Mouse (Mus musculus): ENCODE data around the gene Nsmce1.
A peak's percentile ranks its signal among the peaks of the same experiment; 100 is the strongest.

Gene Nsmce1

DNA sequence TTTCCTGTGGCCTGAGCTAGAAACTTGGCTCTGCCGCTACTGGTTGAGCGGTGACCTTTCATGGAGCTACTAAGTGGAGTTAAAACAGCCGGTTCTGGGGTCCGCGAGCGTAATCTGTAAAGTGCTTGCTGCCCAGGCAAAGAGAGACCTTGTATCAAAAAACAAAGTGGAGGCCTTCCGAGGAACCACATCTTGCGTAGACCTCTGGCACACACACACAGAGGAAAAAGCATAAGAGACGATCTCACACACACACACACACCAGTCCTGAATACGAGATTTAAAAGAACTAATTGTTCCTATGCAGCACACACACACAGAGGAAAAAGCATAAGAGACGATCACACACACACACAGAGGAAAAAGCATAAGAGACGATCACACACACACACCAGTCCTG, 364 bp upstream of the Nsmce1 start:
- no peak for DNase-seq (ENCODE audit: low spot score in 2 of 2)

DNA sequence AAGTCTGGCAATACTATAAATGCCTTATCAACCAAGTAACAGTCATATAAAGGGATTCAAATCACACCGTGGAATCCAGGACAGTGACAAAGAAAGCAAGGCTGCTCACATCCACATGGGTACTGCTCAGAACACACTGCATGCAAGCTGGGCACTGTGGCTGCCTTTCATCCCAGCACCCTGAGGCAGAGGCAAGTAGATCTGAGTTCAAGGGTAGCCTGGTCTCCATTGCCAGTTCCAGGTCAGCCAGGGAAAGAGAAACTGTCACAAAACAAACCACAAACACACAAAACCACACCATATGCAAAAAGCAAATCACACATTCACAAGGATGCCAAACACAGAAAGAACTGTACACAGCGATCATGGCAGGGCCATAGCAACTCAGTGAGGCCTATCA, 1.8 kb downstream of the Nsmce1 start:
- DNase-seq (ENCODE audit: low spot score in 2 of 2), result no peak

DNA sequence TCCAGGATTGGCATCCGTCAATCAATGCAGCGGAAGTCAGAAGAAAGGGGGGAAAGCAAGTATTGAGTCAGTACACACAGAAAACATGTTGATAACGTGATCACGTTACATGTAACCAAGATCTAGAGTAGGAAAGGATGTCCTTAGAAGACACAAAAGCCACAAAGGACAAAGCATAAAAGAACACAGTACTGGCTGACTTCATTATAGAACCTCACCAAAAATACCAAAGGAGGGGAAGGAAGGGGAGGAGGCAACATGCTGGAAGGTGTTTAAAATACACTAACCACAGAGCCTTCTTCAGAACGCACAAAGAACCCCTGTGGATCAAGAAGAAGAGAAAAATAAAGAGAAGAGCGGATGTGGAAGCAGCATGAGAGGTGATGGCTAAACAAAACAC, 2.7 kb downstream of the Nsmce1 start:
- DNase-seq (ENCODE audit: low spot score in 2 of 2), result no peak

DNA sequence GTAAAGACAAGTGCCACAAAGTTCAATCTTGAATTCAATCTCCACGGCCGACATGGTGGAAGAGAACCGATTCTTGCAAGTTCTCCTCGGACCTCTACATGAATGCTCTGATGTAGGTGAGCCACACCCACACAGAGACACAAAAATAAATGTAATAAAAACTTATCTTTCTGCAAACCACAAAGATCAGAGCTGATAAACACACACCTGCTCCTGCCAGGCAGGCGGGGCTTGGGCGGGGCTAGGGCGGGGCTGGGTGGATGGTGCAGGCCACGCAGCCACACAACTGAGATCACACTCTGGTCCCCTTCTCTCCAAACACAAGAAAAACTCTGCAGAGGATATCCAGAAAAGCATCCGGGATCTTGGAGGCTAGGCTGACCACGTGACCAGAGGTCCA, 4.3 kb downstream of the Nsmce1 start:
- no peak for DNase-seq (ENCODE audit: low spot score in 2 of 2)

DNA sequence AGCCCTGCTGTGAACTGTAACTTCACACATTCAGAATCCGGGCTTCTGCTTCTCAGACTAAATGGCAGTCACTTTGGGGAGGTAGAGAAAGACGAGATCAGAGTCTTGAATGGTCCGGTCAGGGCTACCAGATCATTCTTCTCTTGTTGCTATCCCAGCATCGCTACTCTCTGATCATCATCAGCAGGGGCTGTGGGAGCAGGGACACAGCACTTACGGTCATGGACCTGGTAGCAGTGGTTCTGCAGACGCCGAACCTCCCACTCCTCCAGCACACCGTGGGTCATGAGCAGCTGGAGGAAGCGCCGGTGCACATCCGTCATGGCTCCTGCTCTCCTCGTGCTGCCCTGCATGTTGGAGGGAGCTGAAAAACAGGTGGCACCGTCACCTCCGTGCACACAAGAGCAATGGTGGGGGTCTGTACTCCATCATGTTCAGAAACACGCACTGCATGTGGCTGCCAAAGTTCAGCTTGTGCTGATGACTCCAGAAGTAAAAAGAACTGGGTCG, 5.2 kb downstream of the Nsmce1 start:
- no peak for DNase-seq (ENCODE audit: low spot score in 2 of 2)

DNA sequence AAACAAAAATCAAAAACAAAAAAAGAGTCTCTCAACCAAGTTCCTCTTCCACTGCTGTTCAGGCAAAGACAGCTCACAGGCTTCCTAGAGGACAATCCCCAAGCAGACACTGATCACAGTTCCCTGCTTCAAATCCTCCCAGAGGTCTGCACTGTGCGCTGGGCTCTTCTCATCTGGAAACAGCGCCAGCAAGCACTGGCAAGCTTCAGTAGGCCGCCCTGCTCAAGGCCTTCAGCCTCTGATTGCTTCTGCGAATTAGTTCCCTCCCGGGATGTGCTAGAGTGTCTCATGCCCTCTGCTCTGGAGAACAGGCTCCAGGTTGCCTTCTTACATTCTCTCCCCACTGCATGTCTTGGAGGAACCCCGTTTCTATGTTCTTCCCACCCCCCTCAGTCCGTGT, 6.6 kb downstream of the Nsmce1 start:
- DNase-seq (ENCODE audit: low spot score in 2 of 2), result no peak

DNA sequence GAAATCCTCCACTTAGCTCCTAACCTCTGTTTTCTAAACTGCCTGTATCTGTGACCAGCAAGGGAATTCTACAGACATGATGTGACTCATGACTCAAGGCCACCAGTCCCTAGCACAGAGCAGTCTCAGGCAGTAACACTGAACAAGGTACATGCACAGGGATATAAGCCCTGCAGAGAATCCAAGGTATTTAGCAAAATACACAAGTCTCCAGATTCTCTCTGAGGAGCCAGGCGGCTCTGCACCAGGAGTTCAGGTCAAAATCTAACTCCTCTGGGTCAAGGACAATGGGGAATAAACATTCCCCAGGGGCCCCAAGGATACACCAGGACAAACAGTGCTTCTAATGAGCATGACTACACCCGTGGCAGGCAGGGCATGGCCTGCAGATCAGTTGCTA, 8.5 kb downstream of the Nsmce1 start:
- DNase-seq (ENCODE audit: low spot score in 2 of 2), result no peak

DNA sequence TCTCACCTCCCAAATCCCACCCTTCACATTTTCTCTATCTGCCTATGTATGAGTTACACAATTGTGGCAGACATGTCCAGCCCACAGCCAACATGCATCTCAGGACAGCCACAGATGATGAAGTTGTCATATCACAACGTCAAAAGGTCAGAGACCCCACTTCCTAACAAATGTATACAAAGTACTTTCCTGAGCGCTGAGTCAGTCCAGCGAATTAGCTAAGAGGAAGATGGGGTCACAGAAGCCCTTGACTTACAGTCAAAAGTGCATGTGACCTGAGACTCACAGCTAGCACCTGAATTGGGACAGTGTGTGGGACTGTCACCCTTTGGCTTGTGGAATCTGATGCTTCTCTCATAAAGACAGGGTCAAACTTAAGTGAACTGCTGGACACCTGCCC, 9.1 kb downstream of the Nsmce1 start:
- DNase-seq (ENCODE audit: low spot score in 2 of 2), result no peak

DNA sequence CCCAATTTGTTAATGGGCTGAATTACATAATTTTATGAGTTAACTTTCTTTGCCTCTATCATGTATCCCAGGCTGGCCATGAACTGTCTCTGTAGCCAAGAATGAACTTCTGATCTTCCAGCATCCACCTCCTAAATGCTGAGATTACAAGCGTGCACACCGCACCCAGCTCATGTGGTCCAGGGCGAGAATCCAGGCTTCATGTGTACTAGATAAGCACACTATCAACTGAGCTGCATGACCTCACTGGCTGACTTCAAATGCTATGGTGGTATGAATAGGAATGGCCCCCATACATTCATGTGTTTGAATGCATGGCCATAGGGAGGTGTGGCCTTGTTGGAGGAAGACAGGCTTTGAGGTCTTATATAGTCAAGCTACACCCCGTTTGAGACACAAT, 10.9 kb downstream of the Nsmce1 start:
- DNase-seq (ENCODE audit: low spot score in 2 of 2), result no peak

DNA sequence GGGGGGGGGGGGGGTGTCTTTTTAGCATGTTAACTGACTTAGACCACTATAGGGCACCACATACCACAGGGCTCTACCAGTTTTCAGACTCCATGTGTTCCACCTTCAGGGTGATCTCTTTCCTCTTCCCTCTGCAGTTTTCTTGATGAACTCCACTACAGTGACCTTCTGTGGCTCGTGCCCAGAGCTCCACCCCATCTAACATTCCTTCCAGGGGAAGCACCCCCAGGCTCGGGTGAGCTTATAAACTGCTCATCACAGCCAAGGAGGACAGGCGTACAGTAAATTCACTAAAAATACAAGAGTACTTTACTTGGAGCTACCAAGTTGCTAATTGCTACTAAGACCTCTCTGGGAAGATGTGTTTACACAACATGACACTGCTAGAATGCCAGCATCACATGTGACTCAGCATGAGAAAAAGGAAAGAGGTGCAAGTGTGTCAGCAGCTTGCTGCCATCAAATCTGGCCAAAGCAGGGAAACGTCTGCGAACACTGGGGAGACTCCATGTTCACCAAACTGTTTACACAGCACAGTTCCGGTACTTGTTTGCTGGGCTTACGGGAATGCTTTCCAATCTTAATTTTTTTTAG, 12.9 kb downstream of the Nsmce1 start:
- DNase-seq (ENCODE audit: low spot score in 2 of 2), result no peak

DNA sequence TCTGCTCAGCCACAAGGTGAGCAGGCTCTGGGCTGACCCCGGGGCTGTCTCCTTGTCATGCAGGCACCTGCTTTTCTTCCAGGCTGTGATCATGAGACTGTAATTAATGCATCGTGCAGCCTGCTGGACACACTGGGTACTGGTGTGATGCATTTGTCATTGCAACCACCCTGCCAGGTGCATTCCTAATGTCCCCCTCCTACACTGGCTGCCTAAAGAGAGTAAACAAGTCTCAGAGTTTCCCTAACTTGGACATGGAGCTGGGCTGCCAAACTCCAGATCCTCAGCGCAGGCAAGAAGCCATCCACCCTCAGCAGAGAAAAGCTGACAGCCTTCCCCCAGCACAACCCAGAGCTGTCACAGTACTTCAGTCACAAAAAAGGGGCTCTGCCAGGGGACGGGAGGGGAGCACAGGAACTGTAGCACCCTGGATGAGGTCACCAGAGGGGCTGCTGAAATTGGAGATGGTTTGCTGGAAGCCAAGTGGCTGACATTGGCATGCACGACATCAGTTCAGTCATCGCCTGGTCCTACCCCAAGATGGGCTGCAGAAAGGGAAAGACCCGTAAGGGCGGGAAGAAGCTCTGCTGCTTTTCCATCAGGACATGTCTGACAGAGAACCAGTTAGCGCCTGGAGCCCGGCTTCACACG, 15.7 kb downstream of the Nsmce1 start:
- no peak for DNase-seq (ENCODE audit: low spot score in 2 of 2)

DNA sequence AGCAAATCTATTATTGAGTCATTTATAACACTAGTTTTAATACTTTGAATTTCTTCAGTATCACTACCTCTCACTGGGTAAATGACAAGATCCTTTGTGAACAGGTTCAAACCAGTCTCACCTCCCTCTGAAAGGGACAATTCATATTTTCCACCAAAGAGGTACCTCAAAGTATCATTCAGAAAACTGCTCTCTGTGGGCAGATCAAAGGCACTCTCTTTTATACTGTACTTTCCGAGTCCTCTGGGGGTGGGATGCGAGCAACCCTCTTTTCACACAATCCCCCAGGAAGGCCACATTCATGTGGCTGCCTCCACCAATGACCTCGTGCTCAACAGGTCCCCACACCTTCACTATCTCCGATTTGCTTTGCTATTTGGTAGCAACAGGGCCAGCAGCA, 16.9 kb downstream of the Nsmce1 start:
- DNase-seq (ENCODE audit: low spot score in 2 of 2), result no peak

DNA sequence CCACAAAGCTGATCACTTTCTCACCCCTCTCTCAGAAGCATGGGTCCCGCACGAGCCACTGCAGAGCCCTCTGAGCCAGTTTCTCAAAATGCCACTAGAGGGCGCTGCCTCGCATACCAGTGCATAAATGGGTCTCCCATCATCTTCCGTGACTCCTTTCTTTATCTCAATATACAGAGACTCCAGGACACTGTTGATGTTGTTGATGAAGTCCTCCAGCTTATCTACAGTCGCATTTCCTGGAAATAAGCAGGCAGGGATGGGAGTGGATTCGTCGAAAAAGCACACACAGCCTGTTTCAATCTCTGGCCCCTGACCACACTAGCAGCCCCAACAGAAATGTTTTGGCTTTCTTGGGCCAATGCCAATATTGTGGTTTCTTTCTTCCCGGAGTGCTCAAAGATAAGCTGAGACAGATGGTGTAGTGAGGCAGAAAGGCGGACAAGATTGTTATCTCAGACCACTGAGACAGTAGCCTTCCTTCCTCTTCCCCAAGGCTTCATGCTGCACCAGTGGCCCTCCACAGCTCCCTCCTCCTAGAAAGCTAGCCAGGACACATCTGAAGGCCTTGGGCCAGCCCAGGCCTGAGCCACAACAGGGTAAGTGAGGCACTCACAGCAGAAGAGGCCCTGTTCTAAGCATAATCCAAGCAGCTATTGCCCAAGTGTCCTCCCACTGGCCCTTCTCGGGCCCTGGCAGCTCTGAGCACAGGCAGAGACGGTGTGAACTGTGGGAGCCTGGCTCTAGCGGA, 19.2 kb downstream of the Nsmce1 start:
- peak in 1 of 2 experiments; percentile 75 for DNase-seq (ENCODE audit: low spot score in 2 of 2)

DNA sequence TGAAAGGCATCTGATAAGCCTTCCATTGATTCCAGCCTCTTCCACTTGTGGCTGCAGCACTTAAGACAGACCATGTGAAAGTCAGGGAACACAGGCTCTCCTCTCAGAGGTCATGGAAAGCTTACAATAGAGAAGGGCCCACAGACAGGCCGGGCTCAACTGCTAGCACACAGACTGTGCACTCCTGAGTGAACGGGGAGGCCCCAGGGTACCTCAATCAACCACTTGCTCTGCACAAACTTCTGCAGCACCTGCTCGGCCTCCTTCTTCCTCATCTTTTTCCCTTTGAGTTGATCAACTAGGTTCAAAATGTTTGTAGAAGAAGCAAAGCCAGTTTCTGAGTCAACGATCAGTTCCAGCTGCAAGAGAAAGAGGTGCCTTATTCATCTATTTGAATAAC, 20.5 kb downstream of the Nsmce1 start:
- no peak for DNase-seq (ENCODE audit: low spot score in 2 of 2)

DNA sequence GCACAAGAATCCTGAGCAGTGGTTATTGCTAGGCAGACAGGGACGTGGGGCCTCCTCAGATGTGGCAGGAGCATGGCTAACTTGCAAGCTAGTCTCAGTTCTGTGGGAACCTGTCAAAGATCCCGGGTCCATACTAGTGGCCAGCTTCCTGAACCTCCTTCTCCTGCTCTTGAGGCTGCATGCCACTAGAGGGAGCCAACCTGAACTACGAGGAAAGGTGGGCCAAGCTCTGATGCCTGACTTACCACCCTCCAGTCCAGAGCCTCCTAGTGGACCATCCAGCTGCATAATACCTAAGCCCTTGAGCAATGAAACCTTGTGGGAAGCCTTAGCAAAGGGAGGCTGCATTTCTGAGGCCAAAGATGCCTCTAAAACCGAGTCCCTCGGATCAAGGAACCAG, 21.5 kb downstream of the Nsmce1 start:
- peak in 1 of 2 experiments; percentile 70 for DNase-seq (ENCODE audit: low spot score in 2 of 2)

DNA sequence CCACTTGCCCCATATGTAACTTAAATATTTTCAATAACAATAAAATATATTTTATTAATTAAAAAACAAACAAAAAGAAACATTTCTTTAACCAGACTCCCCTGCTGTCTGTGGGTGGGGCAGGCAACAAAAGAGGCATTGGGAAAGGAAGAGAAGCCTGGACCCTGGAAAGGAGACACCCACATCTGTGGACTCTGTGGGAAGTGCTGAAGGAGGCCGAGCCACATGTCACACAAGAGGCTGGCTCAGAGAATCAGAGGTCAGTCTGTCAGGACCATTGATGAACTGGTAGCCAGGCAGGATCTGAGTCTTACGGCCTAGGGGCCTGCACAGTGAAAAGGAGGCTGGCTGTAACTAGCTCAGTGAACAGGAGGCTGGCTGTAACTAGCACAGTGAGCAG, 29.2 kb downstream of the Nsmce1 start:
- DNase-seq (ENCODE audit: low spot score in 2 of 2), result no peak

DNA sequence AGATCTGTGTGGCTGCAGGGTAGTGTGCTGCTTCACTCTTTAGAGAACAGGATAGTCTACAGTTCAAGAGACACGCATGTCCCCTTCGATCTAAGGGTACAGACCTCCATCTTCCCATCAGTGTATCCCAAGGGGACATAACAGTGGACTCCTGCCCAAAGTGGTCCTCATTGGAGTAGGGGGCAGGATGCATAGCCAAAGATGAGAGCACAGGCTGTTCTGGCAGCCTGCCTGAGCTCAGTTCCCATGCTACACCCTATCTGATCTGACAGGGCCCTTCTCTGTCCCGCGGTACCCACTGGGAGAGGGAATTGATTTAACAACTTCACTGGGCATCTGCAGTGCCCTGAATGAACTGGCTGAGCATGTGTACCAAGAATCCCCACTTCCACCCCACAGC, 37.7 kb downstream of the Nsmce1 start:
- DNase-seq (ENCODE audit: low spot score in 2 of 2), result no peak

DNA sequence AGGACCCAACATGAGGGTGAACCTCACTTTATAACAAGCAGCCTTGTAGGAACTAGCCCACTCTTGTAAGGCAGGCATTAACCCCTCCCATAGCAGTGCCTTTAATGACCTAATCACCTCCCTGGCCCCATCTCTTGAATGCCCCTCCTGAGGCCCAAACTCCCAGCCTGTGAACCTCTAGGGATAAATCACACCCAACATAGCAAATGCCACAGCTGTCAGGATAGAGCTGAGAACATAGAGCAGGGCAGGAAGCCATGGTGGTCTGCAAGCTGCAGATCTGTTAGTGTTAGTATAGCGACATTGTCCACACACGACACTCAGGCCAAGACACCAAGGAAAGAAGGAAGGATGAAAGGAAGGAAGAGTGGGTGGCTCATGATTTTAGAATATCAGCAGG, 40.3 kb downstream of the Nsmce1 start:
- DNase-seq (ENCODE audit: low spot score in 2 of 2), result no peak

DNA sequence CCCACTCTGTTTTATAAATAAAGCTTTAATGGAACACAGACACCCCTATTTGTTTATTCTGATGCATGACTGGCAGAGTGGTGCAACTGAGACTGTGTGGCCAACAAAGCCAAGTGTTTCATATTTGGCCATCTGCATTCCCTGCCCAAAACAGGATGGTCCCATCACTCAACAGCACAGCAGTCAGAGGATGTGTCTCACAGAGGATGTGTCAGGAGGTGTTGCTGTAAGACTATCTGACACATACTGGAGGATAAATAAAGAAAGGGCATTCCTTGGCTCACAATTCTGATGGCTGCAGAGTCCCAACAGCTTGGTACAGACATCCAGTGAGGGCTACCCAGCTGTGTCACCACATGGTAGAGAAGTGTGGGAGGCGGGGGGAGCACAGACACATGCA, 40.7 kb downstream of the Nsmce1 start:
- no peak for DNase-seq (ENCODE audit: low spot score in 2 of 2)

DNA sequence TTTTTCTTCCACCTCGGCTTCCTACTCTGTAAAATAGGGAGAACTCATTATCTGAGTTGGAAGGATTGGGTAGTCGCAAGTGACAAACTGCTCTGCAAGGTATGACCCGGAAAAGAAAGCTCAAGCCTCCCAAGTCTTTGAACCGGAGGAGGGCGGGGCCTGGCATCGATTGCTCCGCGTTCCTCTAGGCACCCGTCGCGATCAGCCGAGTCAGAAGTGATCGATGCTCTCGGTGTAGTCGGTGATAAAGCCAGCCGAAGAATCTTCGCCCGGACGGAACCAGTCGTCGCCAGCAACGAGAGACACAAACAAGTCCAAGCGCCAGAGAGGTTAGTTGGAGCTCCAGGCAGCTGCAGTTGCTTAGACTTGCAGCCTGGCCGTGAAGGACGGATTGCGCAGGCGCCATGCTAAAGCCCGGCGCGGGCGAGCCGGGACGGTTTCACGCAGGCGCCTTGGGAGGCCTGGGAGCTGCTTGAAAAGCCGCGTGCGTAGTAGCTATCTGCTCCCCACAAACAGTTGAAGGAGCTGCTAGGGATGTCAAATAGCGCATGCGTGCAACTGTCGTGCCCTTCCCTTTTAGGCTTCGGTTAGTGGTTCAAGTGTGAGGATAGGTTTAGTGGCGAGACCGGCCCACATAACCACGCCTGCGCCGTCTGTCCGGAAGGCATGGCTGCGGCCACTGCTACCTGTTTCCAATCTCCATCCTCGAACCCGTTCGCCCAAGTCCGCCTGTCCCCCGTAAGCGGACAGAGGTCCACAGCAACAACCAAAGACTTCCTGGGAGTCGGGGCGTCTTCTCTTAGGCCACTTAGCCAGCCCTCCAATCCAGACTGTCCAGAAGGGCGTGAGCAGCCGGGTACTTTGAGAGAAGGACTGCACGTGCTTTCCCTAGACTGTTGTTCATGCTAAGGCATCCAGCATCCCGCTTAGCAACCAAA, 46.7 kb downstream of the Nsmce1 start, which contains the start of gene Kdm8:
Kdm8 (plus strand) TSS at position 213 of the 938 bp plus-strand sequence.
- peak; percentile 74 to 92 for DNase-seq (ENCODE audit: low spot score in 2 of 2)

DNA sequence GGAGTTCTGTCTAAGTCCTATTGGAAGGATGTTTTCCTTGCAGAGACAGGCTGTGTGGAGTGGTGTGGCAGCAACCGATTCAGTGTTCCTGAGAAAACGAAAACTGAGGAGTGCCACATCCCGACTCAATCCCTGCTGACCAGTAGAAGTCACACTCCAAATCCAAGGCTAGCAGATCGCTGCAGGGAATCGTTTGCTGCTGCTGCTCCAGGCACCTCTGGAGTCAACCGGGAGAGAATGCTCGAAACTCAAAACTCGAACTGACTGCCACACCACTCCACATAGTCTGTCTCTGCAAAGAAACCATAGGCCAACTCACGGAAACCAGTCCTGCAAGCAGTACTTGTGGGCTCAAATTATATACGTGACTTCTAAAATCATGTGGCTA, 47.3 kb downstream of the Nsmce1 start:
- peak in 1 of 2 experiments; percentile 21 for DNase-seq (ENCODE audit: low spot score in 2 of 2)

DNA sequence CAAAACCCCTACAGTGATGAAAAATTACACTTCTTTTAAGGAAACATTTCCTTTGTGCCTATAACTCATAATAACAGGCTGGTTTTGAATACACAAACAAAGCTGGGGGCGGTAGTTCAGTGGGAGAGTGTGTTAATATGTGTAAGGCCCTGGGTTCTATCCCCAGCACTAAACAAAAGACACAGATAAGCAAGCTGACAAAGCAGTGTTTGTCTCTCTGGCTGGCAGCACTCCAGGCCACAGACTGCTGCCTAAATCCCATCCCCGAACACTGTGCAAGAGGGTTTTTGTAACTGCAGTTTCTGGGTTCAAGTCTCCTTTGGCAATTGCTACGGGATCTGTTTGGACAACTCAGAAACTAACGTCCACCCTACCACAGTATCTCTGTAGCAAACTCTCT, 49.1 kb downstream of the Nsmce1 start:
- DNase-seq (ENCODE audit: low spot score in 2 of 2), result no peak
